Mouse (Mus musculus) limb, embryonic 11.5 days (tissue): ENCODE measurements around the gene Plxnc1. TPM values are rescaled to one million over a fixed set of nuclear protein-coding genes. Genes with fewer than 3 reads are reported as not detected.

Experiments
- ATAC-seq: fragments of 200-750 bp; cut with Nextera tagmentation; 2 replicates; pipeline ENCODE4 v1.8.0; 2017; ENCODE audit warnings: low read depth; ENCODE audit not compliant: insufficient number of reproducible peaks, low FRiP score, low TSS enrichment
- DNase-seq: peaks from one replicate; pipeline ENCODE4 v3.0.0-alpha.2; 2015; ENCODE audit warnings: low spot score
- H3K27ac ChIP-seq: fragments of 300-500 bp; sonication (generic); replicated peaks from 2 replicates; pipeline ENCODE4 v1.5.1; 2014; ENCODE audit warnings: low read depth, mild to moderate bottlenecking, low read length
- H3K27me3 ChIP-seq: fragments of 300-500 bp; sonication (generic); 2 replicates; pipeline ENCODE4 v1.6.1; 2014; ENCODE audit warnings: mild to moderate bottlenecking, low read length, mixed read lengths; ENCODE audit not compliant: control insufficient read depth, insufficient read depth
- H3K36me3 ChIP-seq: fragments of 300-500 bp; sonication (generic); 2 replicates; pipeline ENCODE4 v1.6.1; 2014; ENCODE audit warnings: mild to moderate bottlenecking, low read length, moderate library complexity, mixed read lengths; ENCODE audit not compliant: control insufficient read depth, insufficient read depth
- H3K4me1 ChIP-seq: fragments of 300-500 bp; sonication (generic); 2 replicates; pipeline ENCODE4 v1.6.1; 2014; ENCODE audit warnings: low read length, mixed read lengths; ENCODE audit not compliant: control insufficient read depth, insufficient read depth
- H3K4me2 ChIP-seq: fragments of 300-500 bp; sonication (generic); 2 replicates; pipeline ENCODE4 v1.6.1; 2014; ENCODE audit warnings: low read depth, mild to moderate bottlenecking, moderate library complexity; ENCODE audit not compliant: severe bottlenecking
- H3K4me3 ChIP-seq: fragments of 300-500 bp; sonication (generic); 2 replicates; pipeline ENCODE4 v1.5.1; 2014; ENCODE audit warnings: low read depth, low read length
- H3K9ac ChIP-seq: fragments of 300-500 bp; sonication (generic); 2 replicates; pipeline ENCODE4 v1.6.1; 2014; ENCODE audit warnings: mild to moderate bottlenecking, low read length
- H3K9me3 ChIP-seq: fragments of 300-500 bp; sonication (generic); 2 replicates; pipeline ENCODE4 v1.6.1; 2016; ENCODE audit warnings: low read length; ENCODE audit not compliant: control insufficient read depth
- WGBS: fragments of 180-500 bp; shearing (Covaris S2); extraction: QIAGEN DNeasy Blood & Tissue Kit; methylation state at CpG from one replicate; pipeline ENCODE4 v1.1.7; 2014; 5-methylcytosine and 5-hydroxymethylcytosine counted together
- polyA plus RNA-seq: library from polyadenylated mRNA; unstranded; fragments of >200 nt; fragmentation: Nextera tagmentation; extraction: Ambion mirVana; gene quantifications from 2 replicates; pipeline ENCODE4 v1.2.1, GENCODE M21; 2014

Plxnc1 gene
- polyA plus RNA-seq, 1 experiment from 2014 or later, result 0.81 TPM

DNA sequence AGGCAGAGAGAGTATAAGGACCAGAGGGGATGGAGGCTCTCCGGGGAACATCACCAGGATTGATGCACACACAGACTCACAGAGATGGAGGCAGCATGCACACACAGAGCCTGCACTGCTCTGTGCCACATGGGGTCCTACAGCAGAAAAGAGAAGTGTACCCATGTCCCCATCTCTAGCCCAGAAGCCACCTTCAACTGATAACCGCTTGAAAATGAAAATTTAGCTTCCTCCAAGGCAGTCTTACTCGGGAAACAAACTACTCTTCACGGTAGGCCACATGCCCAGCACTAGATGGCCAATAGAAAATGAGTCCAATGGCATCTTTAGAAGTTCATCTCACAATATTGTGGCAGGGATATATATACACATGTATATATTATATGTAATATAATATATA lies 9.4 kb downstream of the Plxnc1 start:
- Histone ChIP-seq H3K27me3 (no peaks in the 10 kb centered on the region), H3K4me2 (no peak overlapping the region), H3K4me3 (no peak overlapping the region), H3K36me3 (no peaks in the 10 kb centered on the region), H3K27ac (no peak overlapping the region), H3K4me1 (no peaks in the 10 kb centered on the region; the same call in 1 of the 2 replicates), H3K9ac (no peak overlapping the region), H3K9me3 (no peaks in the 10 kb centered on the region)
- DNase-seq, result no peak
- 88% methylated on average over 4 of the region's 4 CpGs for WGBS
- no peak for ATAC-seq

- H3K4me3 ChIP-seq, result no peak overlapping the region
- DNase-seq, result no peak
- no peaks in the 10 kb centered on the region for H3K27me3 ChIP-seq
- WGBS, result 89% methylated on average over 9 of the region's 9 CpGs
- no peaks in the 10 kb centered on the region for H3K36me3 ChIP-seq
- H3K27ac ChIP-seq, result no peak overlapping the region
- H3K9ac ChIP-seq, result no peak overlapping the region
- H3K4me2 ChIP-seq, result no peak overlapping the region
- H3K9me3 ChIP-seq, result no peaks in the 10 kb centered on the region
- no peak for ATAC-seq
- H3K4me1 ChIP-seq, result no peaks in the 10 kb centered on the region
Measured at GRCm38 (mm10) chr10:94934151-94934614, 10.5 kb downstream of the Plxnc1 start.

DNA sequence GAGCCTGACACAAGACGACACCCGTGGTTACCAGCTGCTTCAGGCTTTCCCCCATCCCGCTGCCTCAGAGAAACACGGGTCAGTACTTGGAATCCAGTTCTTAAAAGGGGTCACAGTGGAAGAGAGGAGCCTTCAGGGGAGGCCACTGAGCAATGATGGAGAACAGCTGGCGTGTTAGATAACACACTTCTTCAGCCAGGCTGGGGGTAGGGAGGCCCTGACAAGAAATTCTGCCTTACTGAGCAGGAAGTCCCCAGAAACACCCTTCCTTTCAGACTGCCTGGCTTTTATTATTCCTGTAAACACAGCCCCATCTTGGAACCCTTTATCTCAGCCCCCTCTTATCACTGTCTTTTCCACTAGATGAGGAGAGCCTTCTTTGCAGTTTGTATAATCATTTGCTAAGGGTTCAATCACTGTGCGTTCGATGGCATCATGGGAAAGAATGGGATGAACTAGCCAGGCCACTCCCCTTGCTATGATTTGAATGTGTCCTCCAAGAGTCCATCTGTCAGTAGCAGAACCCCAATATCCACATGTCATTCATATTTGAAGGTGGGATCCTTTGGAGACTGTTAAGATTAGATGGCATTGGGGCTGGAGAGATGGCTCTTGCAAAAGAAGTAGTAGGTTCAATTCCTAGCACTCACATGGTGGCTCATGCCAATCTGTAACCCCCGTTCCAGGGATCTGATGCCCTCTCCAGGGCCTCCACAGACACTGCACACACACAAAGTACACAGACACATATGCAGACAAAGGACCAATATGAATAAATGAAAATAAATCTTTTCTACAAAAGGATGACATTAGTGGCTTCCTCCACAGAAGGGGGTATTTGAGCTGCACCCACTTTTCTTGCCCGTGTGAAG lies 12.4 kb downstream of the Plxnc1 start:
- no peak for ATAC-seq

GRCm38 (mm10) chr10:94928164-94928563 lies 16.5 kb downstream of the Plxnc1 start:
- no peak overlapping the region for H3K9ac ChIP-seq
- no peak overlapping the region for H3K4me3 ChIP-seq
- H3K4me1 ChIP-seq, result no peaks in the 10 kb centered on the region
- no peaks in the 10 kb centered on the region for H3K36me3 ChIP-seq
- ATAC-seq, result no peak
- H3K4me2 ChIP-seq, result no peak overlapping the region
- H3K9me3 ChIP-seq, result no peaks in the 10 kb centered on the region
- no peak for DNase-seq
- WGBS, result 92% methylated on average over 4 of the region's 4 CpGs
- H3K27me3 ChIP-seq, result no peaks in the 10 kb centered on the region
- H3K27ac ChIP-seq, result no peak overlapping the region

More for the DNA sequence above, 12.4 kb downstream of the Plxnc1 start:
- Histone ChIP-seq H3K4me1 (no peaks in the 10 kb centered on the region), H3K27me3 (no peaks in the 10 kb centered on the region), H3K36me3 (no peaks in the 10 kb centered on the region), H3K27ac (no peak overlapping the region), H3K9me3 (no peaks in the 10 kb centered on the region), H3K4me2 (no peak overlapping the region), H3K9ac (no peak overlapping the region), H3K4me3 (no peak overlapping the region)
- 66% methylated on average over 9 of the region's 9 CpGs for WGBS
- no peak for DNase-seq

DNA sequence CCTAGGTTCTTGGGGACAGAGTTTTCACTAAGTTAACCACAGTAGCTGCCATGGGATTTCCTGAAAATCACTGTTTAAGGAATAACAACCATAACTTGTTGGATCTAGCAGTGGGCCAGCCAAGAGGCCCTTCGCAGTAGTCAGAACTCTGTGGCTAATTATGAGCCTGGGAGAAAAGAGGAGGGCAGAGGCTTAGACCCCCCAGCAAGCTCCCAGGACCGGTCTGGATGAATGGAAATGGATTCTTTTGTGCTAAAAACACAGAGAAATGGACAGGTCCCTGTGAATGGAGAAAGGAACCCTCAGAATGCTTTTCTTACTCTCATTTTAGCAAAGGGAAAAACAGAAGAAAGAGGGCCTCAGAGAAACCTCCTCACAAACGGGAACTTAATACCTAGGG lies 18.3 kb downstream of the Plxnc1 start:
- Histone ChIP-seq H3K27me3 (no peaks in the 10 kb centered on the region), H3K4me3 (no peak overlapping the region), H3K4me2 (no peak overlapping the region), H3K4me1 (no peaks in the 10 kb centered on the region), H3K27ac (no peak overlapping the region), H3K9me3 (no peaks in the 10 kb centered on the region), H3K9ac (no peak overlapping the region), H3K36me3 (no peaks in the 10 kb centered on the region)
- no peak for DNase-seq
- no peak for ATAC-seq
- WGBS, result 75% methylated on average over 3 of the region's 3 CpGs

DNA sequence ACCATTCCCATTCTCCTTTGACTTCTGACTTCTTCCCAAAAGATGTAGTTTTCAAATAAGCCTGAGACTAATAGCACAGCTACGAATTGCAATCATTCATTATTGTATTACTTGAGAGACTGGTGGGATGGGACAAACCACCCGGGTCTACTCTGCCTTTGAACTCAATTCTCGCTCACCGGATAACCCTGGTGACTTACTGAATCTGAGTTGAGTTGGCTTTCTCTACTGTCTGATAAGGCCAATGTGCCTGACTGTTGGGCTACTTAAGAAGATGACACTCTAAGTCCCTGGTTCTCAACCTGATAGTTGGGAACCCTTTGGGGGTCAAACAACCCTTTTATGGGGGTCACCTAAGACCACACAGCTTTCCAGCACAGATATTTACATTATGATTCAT lies 19.8 kb downstream of the Plxnc1 start:
- no peak for ATAC-seq
- Histone ChIP-seq H3K27ac (no peak overlapping the region), H3K4me1 (no peaks in the 10 kb centered on the region), H3K9ac (no peak overlapping the region), H3K4me3 (no peak overlapping the region), H3K4me2 (no peak overlapping the region), H3K9me3 (no peaks in the 10 kb centered on the region), H3K27me3 (no peaks in the 10 kb centered on the region), H3K36me3 (no peaks in the 10 kb centered on the region)
- no peak for DNase-seq
- 90% methylated on average over 4 of the region's 4 CpGs for WGBS

- H3K9ac ChIP-seq, result no peak overlapping the region
- no peak overlapping the region for H3K4me2 ChIP-seq
- 91% methylated on average over 4 of the region's 4 CpGs for WGBS
- H3K27ac ChIP-seq, result no peak overlapping the region
- ATAC-seq, result no peak
- H3K4me3 ChIP-seq, result no peak overlapping the region
- no peaks in the 10 kb centered on the region for H3K27me3 ChIP-seq
- H3K4me1 ChIP-seq, result no peaks in the 10 kb centered on the region
- no peaks in the 10 kb centered on the region for H3K9me3 ChIP-seq
- DNase-seq, result no peak
- no peaks in the 10 kb centered on the region for H3K36me3 ChIP-seq
Measured at GRCm38 (mm10) chr10:94924450-94924849, 20.2 kb downstream of the Plxnc1 start.

GRCm38 (mm10) chr10:94923337-94923762 lies 21.3 kb downstream of the Plxnc1 start:
- Histone ChIP-seq H3K4me2 (no peak overlapping the region), H3K9me3 (no peaks in the 10 kb centered on the region), H3K27me3 (no peaks in the 10 kb centered on the region), H3K36me3 (no peaks in the 10 kb centered on the region), H3K27ac (no peak overlapping the region), H3K4me1 (no peaks in the 10 kb centered on the region), H3K4me3 (no peak overlapping the region), H3K9ac (no peak overlapping the region)
- no peak for DNase-seq
- 83% methylated on average over 7 of the region's 7 CpGs for WGBS
- no peak for ATAC-seq
